Mouse (Mus musculus) gastrocnemius, postnatal 14 days (tissue): Measurements from ENCODE around the gene Ctbp1. TPM values are rescaled to one million over a fixed set of nuclear protein-coding genes. Genes with fewer than 3 reads are reported as not detected.
A peak's percentile ranks its signal among the peaks of the same experiment; 100 is the strongest.

Experiments used
- DNase-seq: peaks from one replicate; pipeline ENCODE4 v3.0.0; 2021; ENCODE audit warnings: mixed read lengths
- intact Hi-C: fragments of 180-260 bp; cut with DNase I; formaldehyde crosslinking; loops from one replicate; pipeline ENCODE4 v1.15.1; 2025; ENCODE audit warnings: low total_unique reads
- total RNA-seq, 2 experiments: library from RNA; stranded (reverse); gene quantifications; 2 replicates each; pipeline ENCODE4 v1.2.3; 2021

Gene Ctbp1
- total RNA-seq, 2 experiments from 2014 or later: 184 to 200 TPM

DNA sequence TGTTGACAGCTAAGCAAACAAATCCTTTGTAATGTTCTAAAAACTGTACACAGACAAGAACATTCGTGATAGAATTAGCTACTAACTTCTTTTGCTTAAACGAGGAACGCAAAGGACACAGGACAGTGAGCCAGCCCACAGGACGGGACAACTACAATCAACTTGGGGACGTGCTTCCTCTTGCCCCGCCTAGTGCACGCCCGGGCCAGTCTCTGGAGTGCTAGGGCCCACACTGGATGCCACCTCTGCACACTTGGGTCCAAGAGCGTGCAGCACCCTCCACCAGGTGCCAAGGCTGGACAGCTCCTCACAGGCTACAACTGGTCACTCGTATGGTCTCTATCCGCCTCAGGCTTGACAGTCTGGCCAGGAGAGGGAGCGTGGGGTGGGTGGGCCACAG, 26.6 kb downstream of the Ctbp1 start:
- peak; percentile 14 for DNase-seq
- intact Hi-C loops: loop anchor here (5.0 kb wide), 1 partner anchor 46 kb away; no protein-coding TSS in a partner anchor

DNA sequence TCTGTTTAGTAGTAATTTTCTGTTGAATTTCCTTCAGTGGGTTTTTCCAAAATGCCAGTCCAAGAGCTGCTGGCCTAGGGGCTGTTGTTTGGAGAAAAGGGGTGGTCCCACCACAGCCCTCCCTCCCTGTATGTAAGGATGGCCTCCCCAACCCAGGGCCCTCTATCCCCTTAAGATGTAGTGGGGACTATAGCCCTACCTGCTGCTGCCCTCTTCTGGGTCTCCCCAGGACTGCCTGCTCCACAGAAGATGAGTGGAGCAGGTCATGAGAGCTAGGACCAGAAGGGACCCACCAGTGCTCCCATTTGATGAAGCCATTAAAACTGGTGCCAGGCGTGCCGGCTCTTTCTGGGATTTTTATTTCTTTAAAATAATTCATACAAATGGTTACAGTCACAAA, 27.4 kb downstream of the Ctbp1 start:
- peak; percentile 48 for DNase-seq
- intact Hi-C loops: loop anchor here (5.0 kb wide), 1 partner anchor 45 kb away; no protein-coding TSS in a partner anchor

DNA sequence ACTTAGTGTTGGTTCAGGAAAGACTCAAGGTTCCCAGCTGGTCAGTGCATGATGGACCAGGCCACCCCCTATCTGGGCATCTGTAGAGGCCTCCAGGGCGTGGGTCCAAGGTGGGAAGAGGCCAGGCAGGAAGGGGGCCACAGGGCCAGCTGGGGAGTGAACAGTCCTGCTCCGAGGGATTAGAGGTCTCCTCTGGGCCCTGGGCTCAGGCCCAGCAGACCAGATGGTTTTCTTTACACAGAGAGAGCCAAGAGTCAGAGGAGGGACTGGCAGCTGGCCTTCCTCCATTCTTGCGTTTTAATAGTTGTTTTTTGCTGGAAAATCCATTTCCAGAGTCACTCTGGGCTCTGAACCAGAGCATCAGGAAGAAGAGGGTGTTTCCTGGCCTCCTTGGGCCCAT, 29.1 kb downstream of the Ctbp1 start:
- DNase-seq: peak; percentile 88
- intact Hi-C loops: loop anchor here (5.0 kb wide), 1 partner anchor 43 kb away; no protein-coding TSS in a partner anchor

DNA sequence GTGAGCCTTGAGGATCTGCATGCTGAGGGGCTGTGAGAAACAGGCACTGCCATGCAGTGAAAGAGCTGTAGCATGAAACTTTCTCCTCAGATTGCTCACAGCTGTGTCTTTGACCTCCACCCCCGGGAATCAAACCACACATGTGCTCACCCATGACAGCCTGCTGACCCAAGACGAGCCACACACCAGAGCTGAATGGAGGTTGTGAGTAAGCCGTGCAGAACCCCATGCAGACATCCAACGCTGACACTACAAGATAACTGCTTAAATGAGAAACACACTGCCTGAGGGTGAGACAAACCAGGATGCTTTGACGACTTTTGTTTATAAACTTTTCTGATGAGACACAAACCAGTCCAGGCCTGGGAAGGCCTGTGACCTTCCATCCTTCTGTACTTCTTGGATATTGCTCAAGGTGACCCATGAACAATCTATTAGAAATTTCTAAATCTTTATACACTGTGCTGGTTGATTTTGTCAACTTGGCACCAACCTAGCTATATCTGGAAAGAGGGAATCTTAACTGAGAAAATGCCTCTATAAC, 30.3 kb downstream of the Ctbp1 start:
- intact Hi-C loops: no loop called here
- no peak for DNase-seq

DNA sequence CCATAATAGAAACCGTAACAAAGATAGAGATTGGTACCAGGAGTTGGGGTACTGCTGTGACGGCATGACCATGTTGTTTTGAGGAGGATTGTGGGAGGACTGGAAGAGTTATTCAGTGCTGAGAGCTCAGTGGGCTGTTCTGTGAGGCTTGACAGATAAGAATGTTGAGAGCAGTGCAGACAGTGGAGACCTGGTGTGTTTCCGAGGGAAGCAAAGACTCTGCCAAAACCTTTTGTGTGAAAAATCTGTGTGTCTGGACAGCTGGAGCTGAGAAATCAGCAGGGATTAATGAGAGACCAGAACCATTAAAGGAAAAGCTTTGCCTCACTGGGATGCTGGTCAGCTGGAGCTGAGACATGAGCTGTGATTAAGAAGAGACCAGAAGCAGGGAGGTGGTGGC, 34.9 kb downstream of the Ctbp1 start:
- intact Hi-C loops: no loop called here
- no peak for DNase-seq

DNA sequence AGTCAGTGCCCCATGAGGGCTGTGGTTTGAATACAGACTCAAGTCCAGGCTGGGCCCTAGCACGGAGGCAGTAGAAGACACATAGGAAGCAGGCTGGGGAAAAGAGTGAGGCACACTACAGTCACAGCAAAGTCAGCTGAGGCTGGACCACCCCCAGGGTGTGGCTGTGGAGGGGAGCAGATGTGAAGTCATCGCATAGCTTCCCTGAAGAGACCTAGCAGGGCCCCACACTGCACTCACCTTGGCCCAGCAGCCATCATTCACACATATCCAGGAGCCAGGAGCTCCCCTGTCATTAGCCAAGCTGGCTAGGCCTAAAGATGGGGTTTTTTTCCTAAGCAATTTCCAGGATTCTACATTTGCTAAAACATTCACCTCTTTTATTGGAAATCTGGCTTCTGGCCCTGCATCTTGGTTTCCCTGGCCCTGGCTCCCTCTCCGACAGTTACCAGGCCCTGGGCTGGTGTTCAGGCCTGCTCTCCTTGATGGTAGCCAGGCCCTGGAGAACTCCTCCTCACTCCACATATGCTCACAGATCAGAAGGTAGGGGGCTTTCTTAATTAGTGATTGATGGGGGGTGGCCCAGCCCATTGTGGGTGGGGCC, 35.6 kb downstream of the Ctbp1 start:
- DNase-seq: no peak

DNA sequence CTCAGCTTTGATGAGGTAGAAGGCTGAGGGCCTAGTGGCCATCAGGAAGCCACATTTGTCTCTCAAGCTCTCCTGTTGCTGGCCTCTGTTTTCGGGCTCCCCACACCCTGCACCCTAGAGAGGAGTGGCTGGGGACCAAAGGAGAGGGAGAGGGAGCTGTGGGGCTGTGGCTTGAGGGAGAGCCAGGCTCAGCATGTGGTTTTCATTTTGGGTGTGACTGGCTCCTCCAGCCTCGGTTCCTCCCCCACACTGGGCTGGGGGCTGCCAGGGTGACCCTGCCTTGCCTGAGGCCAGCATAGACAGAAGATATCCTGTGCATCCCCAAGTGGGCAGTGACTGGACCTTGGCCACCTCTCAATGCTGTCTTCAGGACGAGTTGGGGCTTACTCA, 36.5 kb downstream of the Ctbp1 start:
- intact Hi-C loops: no loop called here
- no peak for DNase-seq

More for the DNA sequence above, 35.6 kb downstream of the Ctbp1 start:
- intact Hi-C loops: no loop called here

DNA sequence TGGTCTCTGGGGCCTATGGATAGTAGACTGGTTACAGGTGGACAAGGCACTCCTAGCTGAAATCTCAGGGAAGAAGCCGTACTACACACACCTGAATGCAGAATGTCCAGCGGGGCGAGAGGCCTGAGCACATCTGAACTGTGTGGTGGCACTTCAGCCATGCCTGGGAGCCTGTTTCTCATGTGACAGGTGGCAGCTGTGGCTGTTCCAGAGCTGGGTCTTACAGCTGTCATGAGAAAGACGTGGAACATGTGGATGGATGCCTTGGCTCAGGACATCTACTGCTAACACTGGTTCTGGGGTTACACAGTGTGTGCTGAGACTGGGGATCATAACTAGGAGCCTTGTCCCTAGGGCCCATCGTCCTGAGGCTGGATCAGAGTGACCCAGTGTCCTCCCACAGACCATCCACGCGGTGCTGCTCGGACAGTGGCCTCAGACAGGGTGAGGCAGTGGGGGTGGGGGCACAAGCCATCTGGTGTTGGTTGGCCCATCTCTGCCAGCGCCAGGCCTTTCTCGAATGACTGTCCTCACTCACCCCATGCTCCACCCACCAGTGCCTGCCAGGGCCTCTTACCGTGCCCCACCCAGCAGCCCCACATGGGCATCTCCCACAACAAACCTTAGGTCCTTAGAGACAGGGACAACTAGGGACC, 37.1 kb downstream of the Ctbp1 start:
- intact Hi-C loops: no loop called here
- DNase-seq: peak; percentile 71

DNA sequence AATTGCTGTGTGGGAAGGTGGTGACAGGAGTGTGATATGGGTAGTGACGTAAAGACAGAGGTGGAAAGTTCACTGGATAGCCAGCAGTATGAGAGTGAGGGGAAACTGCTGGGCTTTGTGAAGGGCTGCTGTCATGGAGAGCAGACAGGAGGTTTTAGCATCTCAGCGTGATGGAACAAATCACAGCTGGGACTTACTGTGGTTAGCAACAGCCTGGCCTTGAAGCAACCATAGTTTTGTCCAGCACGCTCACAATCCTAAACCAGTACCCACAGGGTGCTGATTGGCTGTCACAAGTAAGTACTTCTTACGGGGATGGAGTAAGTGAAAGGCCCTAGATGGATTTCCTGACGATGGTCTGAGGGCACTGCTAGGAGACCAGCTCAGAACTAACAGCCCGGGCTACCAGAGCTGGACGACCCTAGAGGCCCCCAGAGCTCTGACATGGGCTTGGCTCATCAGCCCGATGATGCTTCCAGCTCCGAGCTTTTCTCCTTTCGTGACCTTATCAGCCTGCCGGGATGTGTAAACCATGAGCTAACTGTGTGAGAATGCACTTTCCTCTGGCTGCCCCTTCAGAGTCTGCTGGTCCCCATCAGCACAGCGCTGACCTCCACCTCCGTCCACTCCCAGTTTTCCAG, 40.3 kb downstream of the Ctbp1 start:
- intact Hi-C loops: no loop called here

DNA sequence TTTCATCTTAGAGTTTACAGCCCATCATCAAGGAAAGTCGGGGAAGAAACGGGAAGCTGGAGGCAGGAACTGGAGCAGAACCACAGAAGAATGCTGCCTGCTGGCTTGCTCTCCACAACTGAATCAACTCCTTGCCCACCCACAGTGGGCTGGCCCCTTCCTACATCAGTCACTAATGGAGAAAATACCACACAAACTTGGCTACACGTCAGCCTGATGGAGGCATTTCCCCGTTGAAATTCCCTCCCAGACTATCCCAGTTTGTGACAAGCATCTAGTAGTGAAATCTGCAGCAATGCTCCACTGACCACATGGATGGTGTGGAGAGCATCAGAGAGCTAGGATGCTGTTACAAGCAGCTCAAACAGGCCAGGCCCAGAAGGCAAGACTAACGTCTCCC, 42.0 kb downstream of the Ctbp1 start:
- no peak for DNase-seq
- intact Hi-C loops: no loop called here

More for the DNA sequence above, 40.3 kb downstream of the Ctbp1 start:
- DNase-seq: no peak

DNA sequence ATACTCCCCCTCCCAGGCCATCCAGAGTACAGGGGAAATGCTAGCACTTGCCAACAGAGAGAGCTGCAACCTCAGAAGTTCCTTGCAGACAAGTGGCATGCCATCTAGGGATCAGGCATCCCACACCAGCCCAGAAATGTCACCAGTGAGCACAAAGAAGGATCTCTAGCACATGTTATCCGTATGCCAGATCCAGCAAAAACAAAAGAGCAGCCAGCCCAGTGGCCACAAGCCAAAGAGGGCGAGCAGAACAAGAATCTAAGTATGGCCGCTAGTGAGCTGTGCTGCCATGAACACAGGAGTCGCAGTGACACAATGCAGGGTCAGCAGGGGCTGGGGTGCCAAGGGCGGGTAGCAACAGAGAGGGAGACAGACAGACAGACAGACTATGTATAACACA, 44.5 kb downstream of the Ctbp1 start:
- intact Hi-C loops: no loop called here
- peak; percentile 40 for DNase-seq

DNA sequence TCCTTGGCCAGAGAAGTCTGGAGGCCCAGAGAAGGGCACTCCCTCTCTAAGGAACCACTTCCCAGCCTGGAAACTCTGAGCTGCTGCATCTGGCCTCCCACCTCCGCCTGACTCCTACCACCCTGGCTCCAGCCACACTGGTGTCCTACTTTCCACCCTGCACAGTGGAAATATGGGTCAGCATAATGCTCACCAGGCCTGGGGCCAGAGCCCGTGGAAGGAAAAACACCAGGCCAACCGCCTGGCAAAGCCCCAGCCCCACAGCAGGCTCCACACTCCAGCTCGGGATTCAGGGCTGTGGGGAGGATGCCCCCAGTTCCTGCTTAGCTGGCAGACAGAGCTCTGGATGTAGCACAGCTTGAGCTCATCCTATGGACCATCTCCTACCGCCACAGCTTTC, 46.4 kb downstream of the Ctbp1 start:
- intact Hi-C loops: no loop called here

DNA sequence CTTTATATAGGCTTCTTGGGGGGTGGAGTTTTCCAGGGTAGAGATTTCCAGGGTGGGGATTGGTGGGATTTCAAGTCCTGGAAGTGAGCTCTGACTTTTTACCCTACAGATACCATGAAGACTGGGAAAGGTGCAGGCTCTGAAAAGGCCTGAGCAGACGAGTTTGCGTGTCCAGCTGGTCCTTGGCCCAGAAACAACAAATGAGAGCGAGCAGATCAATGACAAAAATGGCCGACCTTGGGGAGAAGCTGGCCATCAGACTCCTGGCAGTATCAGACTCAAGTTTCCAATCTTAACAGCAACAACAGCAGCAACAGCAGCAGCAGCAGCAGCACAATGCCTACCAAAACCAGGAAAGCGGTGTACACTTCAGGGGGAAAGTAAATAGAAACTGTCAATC, 49.1 kb downstream of the Ctbp1 start:
- DNase-seq: no peak
- intact Hi-C loops: no loop called here

More for the DNA sequence above, 46.4 kb downstream of the Ctbp1 start:
- DNase-seq: peak; percentile 74

DNA sequence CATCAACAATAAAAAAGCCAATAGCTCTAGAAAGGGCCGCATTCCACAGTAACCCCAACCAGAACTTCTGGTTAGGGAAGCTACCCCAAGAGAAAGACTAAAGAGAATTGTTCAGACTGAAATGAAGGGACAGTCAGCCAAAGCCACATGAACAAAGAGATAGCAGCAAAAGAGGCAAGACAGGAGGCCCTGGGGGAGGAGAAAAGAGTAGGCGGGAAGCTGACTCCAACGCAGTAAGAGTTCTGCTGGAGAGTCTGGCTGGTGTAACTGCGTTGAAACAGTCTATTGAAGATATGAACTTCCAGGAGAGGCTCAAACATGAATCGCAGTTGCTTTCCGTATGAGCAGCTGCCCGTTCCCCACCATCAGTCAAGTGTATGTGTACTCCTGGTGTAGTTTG, 50.3 kb downstream of the Ctbp1 start:
- intact Hi-C loops: no loop called here
- DNase-seq: no peak

DNA sequence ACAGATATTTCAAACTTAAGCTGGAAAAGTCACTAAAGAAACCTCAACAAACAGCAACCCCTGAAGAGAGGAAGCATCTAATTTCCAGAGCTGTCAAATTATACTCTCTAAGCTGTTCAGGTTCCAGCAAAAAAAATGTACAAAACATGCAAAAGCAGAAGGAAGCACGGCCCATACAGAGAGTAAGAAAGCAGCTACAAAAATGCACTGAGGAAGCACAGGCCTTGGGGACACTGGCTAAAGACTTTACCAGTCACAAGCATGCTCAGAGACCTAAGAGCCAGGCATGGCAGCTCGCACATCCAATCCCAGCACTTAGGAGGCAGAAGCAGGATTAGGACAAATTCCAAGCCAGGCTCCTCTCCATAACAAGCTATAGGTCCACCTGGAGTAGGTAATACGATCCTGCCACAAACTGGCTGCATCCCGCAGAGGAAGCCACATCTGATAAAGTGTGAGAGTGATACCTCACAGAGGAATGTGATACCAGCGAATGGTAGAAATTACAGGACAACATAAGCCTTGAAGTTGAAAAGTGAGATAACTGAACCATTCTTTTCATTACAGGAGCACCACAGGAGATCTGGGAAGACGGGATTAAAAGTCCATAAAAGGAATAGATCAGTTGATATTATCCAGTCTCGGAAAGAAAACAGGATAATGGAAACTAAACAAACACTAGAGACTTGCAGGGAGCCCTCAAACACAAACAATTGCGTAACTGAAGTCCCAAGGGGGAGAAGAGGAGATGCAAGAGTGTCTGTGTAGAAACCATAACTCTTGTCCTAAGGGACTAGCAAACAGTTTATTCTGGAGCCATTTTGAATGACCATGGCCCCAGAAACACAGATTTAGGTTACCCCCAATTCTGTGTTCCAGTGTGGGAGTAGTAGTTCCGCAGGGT, 51.7 kb downstream of the Ctbp1 start:
- DNase-seq: no peak
- intact Hi-C loops: no loop called here

DNA sequence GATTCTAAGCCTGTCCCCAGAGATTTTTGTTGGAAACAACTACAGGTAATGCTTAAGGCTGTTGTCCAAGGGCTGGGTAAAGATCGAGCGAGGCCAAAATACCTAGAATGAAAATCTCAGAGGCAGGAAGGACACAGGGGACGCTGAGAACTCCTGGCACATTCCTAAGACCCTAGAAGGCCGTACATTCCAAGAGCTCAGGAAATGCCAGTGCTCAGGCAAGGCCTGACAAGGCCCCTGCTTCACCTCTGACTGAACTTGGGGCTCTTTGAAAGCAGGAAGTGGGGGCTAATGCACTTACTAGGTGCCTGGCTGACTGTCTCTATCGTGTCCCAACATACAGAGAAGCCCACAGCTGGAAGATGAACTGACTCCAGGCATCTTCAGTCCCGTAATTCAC, 52.4 kb downstream of the Ctbp1 start:
- DNase-seq: no peak
- intact Hi-C loops: no loop called here

DNA sequence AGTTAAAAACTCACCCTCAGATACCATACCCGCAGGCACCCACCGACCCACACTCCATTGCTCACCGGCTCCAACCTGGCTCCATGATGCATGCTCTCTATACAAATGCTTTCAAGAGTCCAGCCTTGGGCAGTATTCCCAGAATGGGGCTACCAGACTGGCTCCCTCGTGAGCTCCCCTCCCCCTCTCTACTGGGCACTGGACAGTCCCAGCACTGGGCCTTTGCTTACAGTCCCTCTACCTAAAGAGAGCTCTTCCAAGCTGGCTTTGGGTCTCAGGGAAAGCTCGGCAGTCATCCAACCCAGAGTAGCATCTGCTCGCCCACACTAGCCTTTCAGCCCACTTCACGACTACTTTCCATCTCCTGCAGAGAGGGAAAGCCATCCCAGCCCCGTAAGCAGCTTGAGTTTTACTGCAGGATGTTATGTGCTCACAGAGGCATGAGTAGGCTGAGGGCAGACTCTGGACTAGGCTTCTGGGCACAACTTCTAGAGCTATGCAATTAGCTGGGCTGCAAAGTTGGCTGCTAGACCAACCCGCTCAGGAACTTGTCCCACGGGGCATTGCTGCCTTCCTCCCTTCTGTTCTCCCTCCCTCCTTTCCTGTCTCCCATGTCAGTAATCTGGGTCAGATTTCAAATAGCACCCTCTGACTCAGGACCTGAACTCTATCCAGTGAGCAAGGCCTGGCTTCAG, 54.3 kb downstream of the Ctbp1 start:
- intact Hi-C loops: no loop called here
- peak; percentile 52 for DNase-seq

DNA sequence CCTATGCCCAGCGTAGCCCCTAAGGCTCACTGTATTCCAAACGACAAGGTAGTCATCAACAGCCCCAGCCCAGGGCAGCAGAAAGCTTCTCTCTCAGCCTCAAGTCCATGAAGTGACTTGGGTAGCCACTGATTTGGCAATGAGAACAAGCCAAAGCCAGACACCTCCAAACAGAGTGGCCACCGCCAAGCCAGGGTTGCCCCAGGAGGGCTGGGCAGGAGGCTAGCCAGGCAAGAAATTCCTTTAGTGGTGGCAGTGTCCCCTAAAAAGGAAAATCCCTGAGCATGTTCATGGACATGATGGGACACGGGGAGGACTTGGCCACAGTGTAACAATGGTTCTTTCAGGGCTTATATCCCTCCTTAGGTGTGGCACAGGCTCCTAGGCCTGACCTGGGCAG, 55.0 kb downstream of the Ctbp1 start:
- DNase-seq: no peak
- intact Hi-C loops: no loop called here
